Mouse (Mus musculus): Measurements from ENCODE around the gene Anxa9.

DNA sequence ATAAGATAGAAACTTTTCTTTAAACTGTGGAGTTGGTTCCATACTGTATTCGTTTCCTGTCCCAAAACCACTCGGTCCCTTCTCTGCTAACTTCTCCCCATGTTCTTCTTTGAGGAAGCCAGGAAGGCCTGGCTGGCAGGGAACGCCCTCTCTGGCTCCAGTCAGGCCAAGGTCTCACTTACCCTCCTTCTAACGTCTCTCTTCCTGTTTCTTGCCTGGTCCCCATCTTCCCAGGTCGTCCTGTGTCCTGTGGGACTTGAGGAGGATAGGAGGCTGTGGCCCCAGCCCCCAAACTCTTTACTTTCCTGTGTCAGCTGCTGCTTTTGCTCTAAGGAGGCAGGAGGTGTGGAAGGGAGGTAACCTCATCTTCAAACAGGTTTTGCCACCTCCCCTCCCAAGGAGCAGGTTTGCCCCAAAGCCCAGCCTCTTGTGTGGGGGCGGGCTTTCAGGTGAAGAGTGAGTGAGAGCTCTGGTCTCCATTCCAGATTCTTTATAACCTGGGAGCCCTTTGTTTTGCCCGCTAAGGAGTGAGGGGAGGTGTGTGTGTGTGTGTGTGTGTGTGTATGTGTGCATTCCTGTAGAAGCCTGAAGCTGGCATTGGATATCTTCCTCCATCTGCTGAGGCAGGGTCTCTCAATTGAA lies 56.1 kb downstream of the Anxa9 start, which contains the start of gene Bnipl:
- no peak for TF ChIP-seq CTCF (IDR thresholded peaks at IDR 0.05; ENCODE audit: low read depth)
- TF ChIP-seq EP300 (optimal IDR thresholded peaks at IDR 0.05): no peak

Data from stomach, postnatal 0 days (tissue).